Mouse (Mus musculus): ENCODE results near the gene Lipc. TPM values are rescaled to one million over a fixed set of nuclear protein-coding genes. Genes with fewer than 3 reads are reported as not detected.

Gene Lipc
- total and polyA plus RNA-seq, 2 experiments from 2014 or later = not detected

DNA sequence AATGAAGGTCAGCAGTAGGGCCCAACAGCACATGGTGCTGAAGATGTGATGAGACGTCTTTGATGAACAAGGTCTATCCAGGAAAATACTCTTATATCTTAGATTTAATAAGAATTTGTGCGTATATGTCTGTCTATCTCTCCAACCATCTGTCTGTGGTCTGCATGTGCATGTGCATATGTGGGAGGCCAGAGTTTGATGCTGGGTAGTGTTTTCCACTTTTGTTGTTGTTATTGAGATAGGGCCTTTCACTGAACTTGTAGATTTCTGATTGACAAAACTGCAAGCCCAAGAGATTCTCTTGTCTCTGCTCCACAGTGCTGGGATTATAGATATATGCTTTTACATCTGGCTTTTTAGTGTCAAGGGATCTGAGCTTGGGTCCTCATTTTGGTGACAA, 176.5 kb downstream of the Lipc start:
- Histone ChIP-seq H3K4me3 (ENCODE audit: low read depth, low read length) (no peak overlapping the region), H3K27ac (ENCODE audit: low read depth, low read length) (no peak overlapping the region), H3K4me2 (ENCODE audit: low read depth, low read length, poor library complexity, severe bottlenecking) (no peak overlapping the region), H3K36me3 (ENCODE audit: insufficient read depth, low read length) (peaks cover 2% of the 10 kb centered on the region; the same call in 1 of the 2 replicates), H3K9me3 (ENCODE audit: low read length) (no peaks in the 10 kb centered on the region), H3K4me1 (ENCODE audit: insufficient read depth, low read length) (no peaks in the 10 kb centered on the region), H3K9ac (replicated peaks; ENCODE audit: low read length, poor library complexity, severe bottlenecking) (no peak overlapping the region), H3K27me3 (ENCODE audit: insufficient read depth, low read length) (no peaks in the 10 kb centered on the region)
- 94% methylated on average over 2 of the region's 2 CpGs for WGBS
- no peak for ATAC-seq (ENCODE audit: low FRiP score)
- no peak for DNase-seq (ENCODE audit: low spot score)
- TF ChIP-seq CTCF (IDR thresholded peaks at IDR 0.05) = no peak

DNA sequence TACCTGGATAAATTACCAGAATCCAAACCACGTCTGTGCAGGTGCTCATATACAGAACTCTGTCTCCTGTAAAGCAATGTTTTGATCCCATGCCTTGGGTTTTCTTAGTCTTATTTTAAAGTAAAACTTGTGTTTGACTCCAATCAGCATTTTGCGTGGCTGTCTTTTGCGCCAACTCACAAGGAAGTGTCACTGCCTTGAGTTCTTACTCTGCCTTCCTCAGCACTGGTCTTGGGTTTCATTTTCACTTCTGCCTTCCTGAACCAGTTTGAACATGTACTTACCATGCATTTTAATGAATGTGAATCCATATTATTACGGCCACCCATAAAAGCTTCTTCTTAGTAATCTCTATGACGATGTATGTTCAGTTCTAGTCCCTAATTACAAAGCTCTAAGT, 191.1 kb downstream of the Lipc start:
- 94% methylated on average over 5 of the region's 5 CpGs for WGBS
- H3K36me3 ChIP-seq (ENCODE audit: insufficient read depth, low read length) = peaks cover 7% of the 10 kb centered on the region
- no peak overlapping the region for H3K27ac ChIP-seq (ENCODE audit: low read depth, low read length)
- DNase-seq (ENCODE audit: low spot score) (no peak), ATAC-seq (ENCODE audit: low FRiP score) (no peak)
- H3K4me1 ChIP-seq (ENCODE audit: insufficient read depth, low read length) = no peaks in the 10 kb centered on the region
- H3K4me3 ChIP-seq (ENCODE audit: low read depth, low read length) = no peak overlapping the region
- no peaks in the 10 kb centered on the region for H3K9me3 ChIP-seq (ENCODE audit: low read length)
- no peak overlapping the region for H3K4me2 ChIP-seq (ENCODE audit: low read depth, low read length, poor library complexity, severe bottlenecking)
- H3K9ac ChIP-seq (replicated peaks; ENCODE audit: low read length, poor library complexity, severe bottlenecking) = no peak overlapping the region
- H3K27me3 ChIP-seq (ENCODE audit: insufficient read depth, low read length) = no peaks in the 10 kb centered on the region
- TF ChIP-seq CTCF (IDR thresholded peaks at IDR 0.05) = no peak

DNA sequence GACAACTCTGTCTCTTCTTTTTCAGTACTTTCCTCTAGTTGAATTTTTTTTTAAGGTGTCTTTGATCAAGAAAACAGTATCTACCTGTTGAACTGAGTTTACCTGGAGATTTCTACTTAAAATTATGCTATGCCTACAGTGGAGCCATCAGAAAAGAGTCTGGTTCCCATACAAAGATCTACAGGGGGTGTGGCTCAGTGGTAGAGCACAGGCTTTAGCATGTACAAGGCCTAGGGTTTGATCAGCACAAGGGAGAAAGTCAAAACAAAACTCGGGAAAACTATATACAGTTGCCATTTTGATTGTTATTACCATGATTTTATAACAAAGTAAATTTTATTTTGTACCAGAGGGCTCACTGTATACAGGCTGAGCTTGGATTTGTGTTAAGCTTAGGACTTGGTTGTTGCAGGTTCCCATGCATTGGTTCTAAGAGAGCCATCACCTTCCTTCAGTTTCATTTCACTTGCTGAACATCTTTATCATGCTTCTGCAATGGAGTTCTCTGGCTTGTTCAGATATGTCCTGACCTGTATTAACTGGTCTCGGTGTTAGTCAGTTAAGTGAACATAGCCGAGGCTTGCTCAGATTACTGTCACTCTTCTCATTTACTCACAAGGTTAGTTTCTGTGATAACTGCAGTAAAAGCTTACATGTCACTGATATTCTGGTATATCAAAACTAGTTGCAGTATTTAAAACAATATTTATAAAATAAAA, 200.4 kb downstream of the Lipc start:
- WGBS = 93% methylated on average over 3 of the region's 3 CpGs
- Histone ChIP-seq H3K4me2 (ENCODE audit: low read depth, low read length, poor library complexity, severe bottlenecking) (no peak overlapping the region), H3K9ac (replicated peaks; ENCODE audit: low read length, poor library complexity, severe bottlenecking) (no peak overlapping the region), H3K27ac (ENCODE audit: low read depth, low read length) (no peak overlapping the region), H3K27me3 (ENCODE audit: insufficient read depth, low read length) (no peaks in the 10 kb centered on the region), H3K9me3 (ENCODE audit: low read length) (no peaks in the 10 kb centered on the region), H3K4me1 (ENCODE audit: insufficient read depth, low read length) (no peaks in the 10 kb centered on the region), H3K4me3 (ENCODE audit: low read depth, low read length) (no peak overlapping the region), H3K36me3 (ENCODE audit: insufficient read depth, low read length) (peaks cover 4% of the 10 kb centered on the region; the same call in 1 of the 2 replicates)
- DNase-seq (ENCODE audit: low spot score) = no peak
- ATAC-seq (ENCODE audit: low FRiP score) = no peak
- no peak for TF ChIP-seq CTCF (IDR thresholded peaks at IDR 0.05)

Small RNA genes lying within 50 kb of the gene (microRNA-seq; reads per million reads assigned to microRNA genes)
- gene Gm25149 (ENCODE audit: borderline number of aligned reads) = not detected

Other genes with a start within 250 kb of the Lipc start
- gene Aqp9, start 216.5 kb upstream of the Lipc start, total RNA-seq (2014; rRNA removed) = 1.3 and 6.4 TPM in 2 replicates
- gene Aqp9, start 216.5 kb upstream of the Lipc start, polyA plus RNA-seq (2015; fragmentation: Nextera tagmentation; extraction: Ambion mirVana) = 1.7 and 2.3 TPM in 2 replicates